Mouse (Mus musculus) adrenal gland, adult (tissue): ENCODE measurements at regions not wholly inside any gene's neighbourhood (a gene's known extent, or its start where the extent isn't known, plus 50 kb on each side); places are given as distances from the start of the nearest gene placed in this dataset.

Experiments
- DNase-seq, 2 experiments: peaks; one replicate each; pipeline ENCODE4 v3.0.0; 2022 to 2023; ENCODE audit warnings: low spot score in 1 of 2; ENCODE audit not compliant: inconsistent age in 2 of 2

DNA sequence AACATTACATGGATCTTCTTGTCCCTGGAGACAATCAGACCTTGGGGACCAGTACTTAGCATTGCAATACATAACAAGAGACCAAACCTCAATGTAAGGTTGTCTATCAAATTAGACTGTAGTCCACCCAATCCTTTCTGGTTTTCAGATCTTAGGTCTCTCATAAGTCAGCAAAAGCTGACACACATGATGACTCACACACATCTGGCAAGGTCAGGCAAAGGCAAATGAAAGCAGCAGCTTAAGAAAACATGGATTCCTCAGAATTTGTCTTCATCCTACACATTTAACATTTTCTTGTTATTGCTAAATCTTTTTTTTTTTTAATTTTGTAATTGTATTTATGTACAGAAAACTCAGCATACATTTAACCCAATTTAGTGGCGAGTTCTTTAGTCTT, 52.0 kb downstream of the Gm11983 start:
- no peak for DNase-seq

- no peak for DNase-seq
These were observed 54.6 kb downstream of the Gm11983 start for GRCm38 (mm10) chr11:6782826-6783225.

GRCm38 (mm10) chr11:6779752-6780151, 57.7 kb downstream of the Gm11983 start:
- DNase-seq, result no peak

DNA sequence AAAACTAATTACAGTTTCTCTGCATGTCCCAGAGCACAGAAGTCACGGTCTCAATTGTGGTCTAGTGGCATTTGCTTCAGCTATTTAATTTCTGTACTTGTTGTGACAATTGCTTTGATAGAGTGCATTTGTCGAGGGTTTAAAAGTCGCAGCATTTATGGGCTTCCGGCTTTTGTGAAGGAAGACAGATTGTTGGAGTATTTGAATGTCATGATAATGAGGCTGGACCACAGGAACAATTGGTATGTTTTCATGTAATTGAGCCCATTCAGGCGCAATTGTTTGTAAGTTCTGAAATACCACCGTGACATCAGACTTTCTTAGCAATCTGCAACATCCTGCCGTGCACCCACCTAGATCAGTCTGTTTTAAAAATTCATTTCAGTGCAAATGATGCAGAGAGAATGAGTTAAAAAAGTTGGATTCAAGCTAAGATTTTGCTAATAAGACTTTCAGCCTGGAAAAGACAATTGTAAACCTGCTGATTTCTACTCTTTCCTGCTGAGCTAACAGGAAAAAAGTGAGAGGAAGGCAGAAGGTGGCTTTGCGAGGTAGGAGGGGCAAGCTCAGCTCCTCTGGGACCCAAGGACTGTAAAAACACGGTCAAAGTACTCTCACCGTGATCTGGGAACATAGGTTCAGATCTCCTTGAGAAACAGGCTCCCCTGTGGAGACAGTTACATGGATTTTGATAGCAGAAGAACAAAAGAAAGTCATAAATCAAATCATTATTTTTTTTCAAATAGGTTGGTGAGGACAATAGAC, 58.7 kb downstream of the Gm11983 start:
- no peak for DNase-seq

DNA sequence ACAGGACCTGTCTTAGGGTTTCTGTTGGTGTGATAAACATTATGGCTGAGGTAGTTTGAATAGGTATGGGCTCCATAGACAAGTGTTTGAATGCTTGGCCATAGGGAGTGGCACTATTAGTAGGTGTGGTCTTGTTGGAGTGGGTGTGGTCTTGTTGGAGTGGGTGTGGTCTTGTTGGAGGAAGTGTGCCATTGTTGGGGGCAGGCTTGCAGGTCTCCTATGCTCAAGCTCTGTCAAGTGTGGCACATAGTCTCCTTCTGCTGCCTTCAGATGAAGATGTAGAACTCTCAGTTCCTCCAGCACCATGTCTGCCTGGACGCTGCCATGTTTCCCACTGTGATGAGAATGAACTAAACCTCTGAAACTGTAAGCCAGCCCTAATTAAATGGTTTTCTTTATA, 59.9 kb downstream of the Gm11983 start:
- no peak for DNase-seq

- DNase-seq, result peak; percentile 9 to 71
These were observed 62.8 kb downstream of the Gm11983 start for GRCm38 (mm10) chr11:6774656-6775055.

DNA sequence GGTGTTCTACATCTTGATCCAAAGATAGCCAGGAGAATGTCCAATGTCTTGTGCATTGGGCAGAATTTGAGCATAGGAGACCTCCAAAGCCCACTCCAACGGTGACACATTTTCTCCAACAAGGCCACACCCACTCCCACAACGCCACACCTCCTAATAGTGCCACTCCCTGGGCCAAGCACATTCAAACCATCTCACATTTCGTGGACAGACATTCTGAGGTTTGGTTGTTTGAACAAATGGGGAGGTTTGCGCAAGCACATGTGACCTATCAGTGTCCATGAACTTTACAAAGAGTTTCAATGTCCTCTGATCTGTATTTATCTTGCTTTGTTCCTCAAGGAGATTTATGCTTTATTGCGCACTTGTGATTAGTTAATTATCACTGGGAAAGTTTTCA, 63.5 kb downstream of the Gm11983 start:
- peak in 1 of 2 experiments; percentile 54 for DNase-seq

- DNase-seq, result no peak
These were observed 64.1 kb downstream of the Gm11983 start for GRCm38 (mm10) chr11:6773364-6773763.

- DNase-seq, result no peak
These were observed 68.1 kb downstream of the Gm11983 start for GRCm38 (mm10) chr11:6769437-6769765.

GRCm38 (mm10) chr11:6768599-6769436, 68.6 kb downstream of the Gm11983 start:
- DNase-seq, result peak; percentile 59 to 89

DNA sequence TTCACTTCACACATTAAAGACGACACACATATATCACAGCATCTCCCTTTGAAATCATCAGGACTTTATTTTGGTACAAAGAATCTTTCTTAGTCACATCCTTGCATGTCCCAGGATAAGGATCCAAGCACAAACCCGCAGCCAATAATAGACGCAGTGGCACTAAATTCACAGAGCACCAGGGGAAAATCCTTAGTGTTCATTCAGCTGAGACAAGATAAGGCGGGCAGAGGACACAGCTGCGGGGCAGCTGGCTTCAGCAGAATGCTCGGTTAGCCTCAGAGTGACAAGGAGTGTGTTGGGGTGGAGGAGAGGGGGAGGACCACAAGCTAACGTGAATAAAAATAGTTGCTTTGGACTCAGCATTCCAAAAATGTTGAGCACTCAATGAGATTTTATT, 70.7 kb downstream of the Gm11983 start:
- peak in 1 of 2 experiments; percentile 13 for DNase-seq

- peak in 1 of 2 experiments; percentile 10 for DNase-seq
These were observed 72.0 kb downstream of the Gm11983 start for GRCm38 (mm10) chr11:6765333-6765957.

DNA sequence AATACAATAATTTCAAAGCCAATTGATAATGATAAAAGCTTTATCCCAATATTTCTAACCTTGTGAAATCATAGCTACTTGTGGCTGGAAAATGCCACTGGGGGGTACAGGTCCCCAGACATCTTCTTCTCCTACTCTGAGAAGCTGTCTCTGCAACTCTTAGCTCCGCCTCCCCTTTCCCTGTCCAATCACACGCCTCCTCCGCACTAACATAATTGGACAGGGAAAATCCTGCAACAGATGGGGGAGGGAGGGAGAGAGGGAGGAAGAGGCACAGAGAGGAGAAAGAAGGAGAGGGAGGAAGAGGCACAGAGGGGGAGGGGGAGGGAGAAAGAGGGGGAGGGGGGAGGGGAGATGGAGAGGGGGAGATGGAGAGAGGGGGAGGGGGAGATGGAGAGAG, 73.3 kb downstream of the Gm11983 start:
- DNase-seq, result no peak

DNA sequence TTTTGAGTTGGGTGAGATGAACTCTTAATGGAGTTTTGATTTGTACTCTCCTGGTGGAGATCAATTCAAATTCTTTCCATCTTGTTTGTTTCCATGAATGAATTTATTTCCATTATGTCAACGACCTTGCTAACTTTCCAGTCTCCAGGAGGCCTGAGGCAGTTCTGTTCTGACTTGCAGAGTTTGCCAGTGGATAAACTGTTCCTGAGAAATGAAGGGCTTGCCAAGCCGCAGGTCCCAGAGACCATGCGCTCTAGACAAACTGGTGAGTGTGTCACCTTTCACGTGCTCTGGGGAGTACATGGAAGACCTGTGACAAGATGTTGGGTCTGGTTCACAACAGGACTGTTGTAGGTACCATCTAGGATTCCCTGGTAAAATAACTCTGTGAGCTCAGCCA, 74.5 kb downstream of the Gm11983 start:
- no peak for DNase-seq

GRCm38 (mm10) chr11:6761876-6762628, 75.4 kb downstream of the Gm11983 start:
- no peak for DNase-seq

GRCm38 (mm10) chr11:6759578-6759977, 77.9 kb downstream of the Gm11983 start:
- DNase-seq, result no peak

DNA sequence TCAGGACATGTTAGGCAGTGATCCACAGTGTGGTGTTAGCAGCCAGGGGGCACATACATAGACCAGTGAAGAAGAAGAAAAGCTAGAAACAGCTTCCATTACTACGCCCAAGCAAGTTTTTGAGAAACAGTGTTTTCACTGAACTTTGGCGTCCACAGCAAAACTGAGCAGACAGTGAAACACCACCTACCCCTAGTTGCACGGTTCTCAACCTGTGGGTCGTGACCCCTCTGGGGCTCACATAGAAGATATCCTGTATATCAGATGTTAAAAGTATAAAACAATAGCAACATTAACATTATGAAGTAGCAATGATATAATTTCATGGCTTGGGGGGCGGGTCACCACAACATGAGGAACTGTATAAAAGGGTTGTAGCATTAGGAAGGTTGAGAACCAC, 81.1 kb downstream of the Ramp3 start:
- no peak for DNase-seq

DNA sequence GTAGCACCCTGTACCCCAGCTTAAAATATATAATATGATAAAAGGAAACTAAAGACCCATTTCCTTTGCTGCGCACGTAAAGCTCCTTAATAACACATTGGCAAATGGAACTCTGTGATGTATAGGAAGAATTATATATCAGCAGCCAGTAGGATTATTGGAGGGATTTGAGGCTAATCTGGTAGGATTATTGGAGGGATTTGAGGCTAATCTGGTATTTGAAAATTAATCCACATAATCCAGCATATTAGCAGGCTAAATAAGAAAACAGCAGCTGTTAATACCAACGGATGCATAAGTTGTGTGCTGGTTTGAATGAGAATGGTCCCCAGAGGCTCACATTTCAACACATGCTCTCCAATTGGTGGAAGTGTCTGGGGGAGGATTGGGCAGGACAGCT, 80.3 kb downstream of the Ramp3 start:
- DNase-seq, result no peak

DNA sequence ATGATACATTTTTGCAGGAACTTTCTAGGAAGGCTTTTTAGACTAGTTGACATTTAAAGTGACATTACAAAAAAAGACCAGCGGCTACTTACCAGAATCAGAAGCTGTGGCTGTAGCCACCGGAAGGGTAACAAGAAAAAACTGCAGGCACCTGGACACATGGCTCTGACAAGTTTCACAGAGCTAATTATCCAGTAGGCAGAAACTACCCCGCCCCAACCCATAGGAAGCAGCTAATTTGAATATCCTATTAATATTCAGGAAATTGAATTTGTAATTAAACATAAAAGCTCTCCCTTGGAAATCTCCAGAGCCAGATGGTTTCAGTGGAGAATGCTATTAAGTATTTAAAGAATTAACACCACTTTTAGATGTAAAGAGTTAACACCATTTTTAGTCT, 79.8 kb downstream of the Ramp3 start:
- DNase-seq, result no peak

DNA sequence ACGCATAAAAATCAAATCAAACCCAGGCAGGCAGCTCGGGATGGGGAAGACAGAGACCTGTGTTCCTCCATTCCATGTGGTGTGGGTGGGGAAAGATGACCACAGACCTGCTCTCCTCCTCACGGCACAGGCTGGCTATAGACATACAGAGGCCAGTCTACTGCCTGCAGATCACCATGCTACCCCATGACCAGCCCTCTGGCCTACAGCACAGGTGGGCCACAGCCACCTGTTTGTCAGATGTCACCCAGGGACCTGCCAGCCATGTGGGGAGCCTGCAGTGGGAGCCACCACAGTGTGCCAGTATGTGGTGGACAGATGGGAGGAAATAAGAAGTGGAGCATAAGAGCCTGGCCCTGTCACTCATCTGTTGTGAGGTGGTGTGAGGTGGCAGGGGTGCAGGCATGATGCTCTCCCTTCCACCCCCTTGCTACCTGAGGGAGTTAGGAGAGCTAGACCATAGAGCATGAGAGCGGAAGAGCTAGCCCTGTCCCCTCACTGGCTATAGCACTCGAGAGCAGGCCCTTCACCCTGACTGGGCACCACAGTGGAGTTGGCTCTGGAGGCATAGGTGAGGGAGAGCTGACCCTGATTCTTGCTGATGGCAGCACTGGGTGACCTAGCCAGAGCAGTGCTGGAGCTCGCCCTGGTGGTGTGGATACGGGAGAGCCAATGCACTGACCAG, 76.6 kb downstream of the Ramp3 start:
- DNase-seq, result no peak

GRCm38 (mm10) chr11:6731505-6731904, 73.2 kb downstream of the Ramp3 start:
- DNase-seq, result no peak
